ENCODE assay signal across 8 mouse cellular contexts in genomic region chr7:79349738-79350386, GRCm38 (mm10). TPM values are rescaled to one million over a fixed set of nuclear protein-coding genes. Genes with fewer than 3 reads are reported as not detected.
DNase-seq lines count a peak whose midpoint lies in the region; ATAC-seq and TF ChIP-seq lines count a peak whose summit lies in the region.

No protein-coding gene starts in this region.

- peak; percentile 45 to 68 for DNase-seq in CD8-positive naive resting alpha-beta T cell, adult 2 months (ENCODE audit: low read depth in 2 of 2, low spot score in 2 of 2)
- DNase-seq in adrenal gland, postnatal 14 days: peak; percentile 82
- peak; percentile 88 for DNase-seq in embryonic facial prominence, embryonic 14.5 days (ENCODE audit: low spot score)
- DNase-seq in kidney, postnatal 36 days: peak; percentile 74 to 83
- peak; percentile 46 to 59 (median 59) for DNase-seq in liver, embryonic 14.5 days (ENCODE audit: low read depth in 3 of 3, low spot score in 3 of 3)
- peak; percentile 78 for DNase-seq in testis, postnatal 10 days (ENCODE audit: low spot score)

- peak; percentile 91 for TF ChIP-seq CTCF in liver, embryonic 14.5 days (IDR thresholded peaks at IDR 0.05; ENCODE audit: low read depth)

- H3K36me3 ChIP-seq in embryonic facial prominence, embryonic 14.5 days (ENCODE audit: control insufficient read depth, insufficient read depth, low read length): peaks cover 50% of the 10 kb centered on the region
- H3K36me3 ChIP-seq in heart, embryonic 12.5 days: peaks cover 33% of the 10 kb centered on the region
- peaks cover 43% of the 10 kb centered on the region for H3K36me3 ChIP-seq in liver, embryonic 14.5 days (replicated peaks; ENCODE audit: control insufficient read depth, insufficient read depth, low read depth)
- peaks cover 13% of the 10 kb centered on the region for H3K36me3 ChIP-seq in neural tube, embryonic 14.5 days (ENCODE audit: control insufficient read depth, insufficient read depth, low read length)

- peak; percentile 53; the same call in 1 of the 2 replicates for ATAC-seq in embryonic facial prominence, embryonic 14.5 days (ENCODE audit: low read depth)
- peak; percentile 19; the same call in 1 of the 2 replicates for ATAC-seq in heart, embryonic 12.5 days (ENCODE audit: insufficient number of reproducible peaks, low FRiP score)
- peak; percentile 45; the same call in 1 of the 2 replicates for ATAC-seq in liver, embryonic 14.5 days (ENCODE audit: insufficient read depth)
- ATAC-seq in neural tube, embryonic 14.5 days (ENCODE audit: low read depth): peak; percentile 65; the same call in 1 of the 2 replicates

- H3K9ac ChIP-seq in embryonic facial prominence, embryonic 14.5 days (ENCODE audit: low read depth, low read length): no peak overlapping the region
- H3K9ac ChIP-seq in heart, embryonic 12.5 days: no peak overlapping the region
- no peak overlapping the region for H3K9ac ChIP-seq in liver, embryonic 14.5 days (replicated peaks)
- no peak overlapping the region for H3K9ac ChIP-seq in neural tube, embryonic 14.5 days (replicated peaks; ENCODE audit: low read depth, low read length)

- TF ChIP-seq EP300 in liver, embryonic 14.5 days (IDR thresholded peaks at IDR 0.05; ENCODE audit: low read depth): no peak

- no peak overlapping the region for H3K4me2 ChIP-seq in embryonic facial prominence, embryonic 14.5 days (ENCODE audit: low read depth, low read length)
- no peak overlapping the region for H3K4me2 ChIP-seq in heart, embryonic 12.5 days
- no peak overlapping the region for H3K4me2 ChIP-seq in liver, embryonic 14.5 days (ENCODE audit: low read depth)
- no peak overlapping the region for H3K4me2 ChIP-seq in neural tube, embryonic 14.5 days (ENCODE audit: low read depth, low read length)

- 32% methylated on average over 12 of the region's 12 CpGs for WGBS in embryonic facial prominence, embryonic 14.5 days
- 44% methylated on average over 12 of the region's 12 CpGs for WGBS in heart, embryonic 12.5 days
- 44% methylated on average over 12 of the region's 12 CpGs for WGBS in liver, embryonic 14.5 days (ENCODE audit: insufficient replicate concordance)
- WGBS in neural tube, embryonic 14.5 days: 42% methylated on average over 12 of the region's 12 CpGs

- no peaks in the 10 kb centered on the region for H3K27me3 ChIP-seq in embryonic facial prominence, embryonic 14.5 days (replicated peaks; ENCODE audit: control insufficient read depth, insufficient read depth, low read length)
- peaks cover 13% of the 10 kb centered on the region for H3K27me3 ChIP-seq in heart, embryonic 12.5 days (replicated peaks)
- no peaks in the 10 kb centered on the region for H3K27me3 ChIP-seq in liver, embryonic 14.5 days (ENCODE audit: control insufficient read depth, insufficient read depth, low read length)
- H3K27me3 ChIP-seq in neural tube, embryonic 14.5 days (ENCODE audit: control insufficient read depth, insufficient read depth, low read length): no peaks in the 10 kb centered on the region

- H3K9me3 ChIP-seq in embryonic facial prominence, embryonic 14.5 days (ENCODE audit: control insufficient read depth, low read length): no peaks in the 10 kb centered on the region
- H3K9me3 ChIP-seq in heart, embryonic 12.5 days (replicated peaks): no peaks in the 10 kb centered on the region
- H3K9me3 ChIP-seq in liver, embryonic 14.5 days (ENCODE audit: control insufficient read depth, low read length): no peaks in the 10 kb centered on the region
- H3K9me3 ChIP-seq in neural tube, embryonic 14.5 days (ENCODE audit: control insufficient read depth, low read length): no peaks in the 10 kb centered on the region

- no peak overlapping the region for H3K4me3 ChIP-seq in embryonic facial prominence, embryonic 14.5 days (ENCODE audit: low read depth, low read length)
- no peak overlapping the region for H3K4me3 ChIP-seq in heart, embryonic 12.5 days
- no peak overlapping the region for H3K4me3 ChIP-seq in liver, embryonic 14.5 days (ENCODE audit: insufficient read depth in 1 of 2, low read depth in 2 of 2, low read length in 2 of 2)
- H3K4me3 ChIP-seq in neural tube, embryonic 14.5 days (ENCODE audit: low read depth, low read length): no peak overlapping the region

- H3K4me1 ChIP-seq in embryonic facial prominence, embryonic 14.5 days (ENCODE audit: control insufficient read depth, insufficient read depth, low read length): no peaks in the 10 kb centered on the region
- H3K4me1 ChIP-seq in heart, embryonic 12.5 days (replicated peaks): peaks cover 3% of the 10 kb centered on the region
- H3K4me1 ChIP-seq in liver, embryonic 14.5 days (replicated peaks; ENCODE audit: control insufficient read depth in 2 of 2, insufficient read depth in 2 of 2, low read length in 1 of 2): no peaks in the 10 kb centered on the region
- H3K4me1 ChIP-seq in neural tube, embryonic 14.5 days (ENCODE audit: control insufficient read depth, insufficient read depth, low read length): no peaks in the 10 kb centered on the region

- no peak overlapping the region for H3K27ac ChIP-seq in embryonic facial prominence, embryonic 14.5 days (replicated peaks; ENCODE audit: low read depth, low read length)
- H3K27ac ChIP-seq in heart, embryonic 12.5 days (ENCODE audit: poor library complexity, severe bottlenecking): no peak overlapping the region
- no peak overlapping the region for H3K27ac ChIP-seq in liver, embryonic 14.5 days
- H3K27ac ChIP-seq in neural tube, embryonic 14.5 days (ENCODE audit: low read depth, low read length): no peak overlapping the region

RNA-seq across cellular contexts. Expression of gene Rlbp1, which starts 37.0 kb away (rescaled TPM):
- not detected in 2 replicates for total RNA-seq in adrenal gland, postnatal 14 days (2021)
- 2.5 and 3.4 TPM in 2 replicates for polyA plus RNA-seq in embryonic facial prominence, embryonic 14.5 days (2014; fragmentation: Nextera tagmentation; extraction: Ambion mirVana)
- polyA plus RNA-seq in heart, embryonic 12.5 days (2016; fragmentation: Nextera tagmentation; extraction: Ambion mirVana): not detected in 2 replicates
- 0.03 and 0.04 TPM in 2 replicates for polyA plus RNA-seq in liver, embryonic 14.5 days (2012; rRNA removed)
- polyA plus RNA-seq in liver, embryonic 14.5 days (2014; fragmentation: Nextera tagmentation; extraction: Ambion mirVana): not detected in 2 replicates
- 23.4 TPM in 2 replicates for polyA plus RNA-seq in neural tube, embryonic 14.5 days (2014; fragmentation: Nextera tagmentation; extraction: Ambion mirVana)

RNA-seq across cellular contexts. Expression of gene Fanci, which starts 41.9 kb away (rescaled TPM):
- 2.0 and 3.0 TPM in 2 replicates for total RNA-seq in adrenal gland, postnatal 14 days (2021)
- polyA plus RNA-seq in embryonic facial prominence, embryonic 14.5 days (2014; fragmentation: Nextera tagmentation; extraction: Ambion mirVana): 8.2 and 8.3 TPM in 2 replicates
- 12.0 and 12.2 TPM in 2 replicates for polyA plus RNA-seq in heart, embryonic 12.5 days (2016; fragmentation: Nextera tagmentation; extraction: Ambion mirVana)
- 4.3 and 6.7 TPM in 2 replicates for polyA plus RNA-seq in liver, embryonic 14.5 days (2012; rRNA removed)
- polyA plus RNA-seq in liver, embryonic 14.5 days (2014; fragmentation: Nextera tagmentation; extraction: Ambion mirVana): 10.0 and 11.3 TPM in 2 replicates
- 1.5 and 1.9 TPM in 2 replicates for polyA plus RNA-seq in neural tube, embryonic 14.5 days (2014; fragmentation: Nextera tagmentation; extraction: Ambion mirVana)
